Mouse (Mus musculus): Measurements from ENCODE around the gene Smarcal1. TPM values are rescaled to one million over a fixed set of nuclear protein-coding genes. Genes with fewer than 3 reads are reported as not detected.

The Smarcal1 gene
- polyA plus RNA-seq, 1 experiment from 2014 or later = 34.1 TPM

GRCm38 (mm10) chr1:72564334-72564962 is 18.6 kb upstream of the Smarcal1 start:
- H3K27ac ChIP-seq (ENCODE audit: low read depth, low read length) = no peak overlapping the region
- H3K9ac ChIP-seq (ENCODE audit: low read length) = no peak overlapping the region
- H3K4me1 ChIP-seq (replicated peaks; ENCODE audit: control insufficient read depth, insufficient read depth, low read length) = no peaks in the 10 kb centered on the region
- no peaks in the 10 kb centered on the region for H3K9me3 ChIP-seq (ENCODE audit: control insufficient read depth, low read length)
- no peak for DNase-seq (ENCODE audit: low spot score)
- H3K4me2 ChIP-seq (ENCODE audit: low read depth, low read length, severe bottlenecking) = no peak overlapping the region
- no peak for ATAC-seq (replicated peaks; ENCODE audit: low FRiP score)
- no peaks in the 10 kb centered on the region for H3K27me3 ChIP-seq (ENCODE audit: control insufficient read depth, insufficient read depth, low read length)
- no peaks in the 10 kb centered on the region for H3K36me3 ChIP-seq (ENCODE audit: control insufficient read depth, insufficient read depth, low read length)
- H3K4me3 ChIP-seq (ENCODE audit: low read depth, low read length) = no peak overlapping the region
- WGBS = 86% methylated on average over 6 of the region's 6 CpGs

GRCm38 (mm10) chr1:72567056-72567455 is 16.0 kb upstream of the Smarcal1 start:
- H3K4me1 ChIP-seq (replicated peaks; ENCODE audit: control insufficient read depth, insufficient read depth, low read length) = no peaks in the 10 kb centered on the region
- no peak overlapping the region for H3K9ac ChIP-seq (ENCODE audit: low read length)
- no peak overlapping the region for H3K4me2 ChIP-seq (ENCODE audit: low read depth, low read length, severe bottlenecking)
- DNase-seq (ENCODE audit: low spot score) = no peak
- no peaks in the 10 kb centered on the region for H3K36me3 ChIP-seq (ENCODE audit: control insufficient read depth, insufficient read depth, low read length)
- WGBS = 30% methylated on average over 9 of the region's 9 CpGs
- no peak overlapping the region for H3K4me3 ChIP-seq (ENCODE audit: low read depth, low read length)
- H3K9me3 ChIP-seq (ENCODE audit: control insufficient read depth, low read length) = no peaks in the 10 kb centered on the region
- no peak overlapping the region for H3K27ac ChIP-seq (ENCODE audit: low read depth, low read length)
- H3K27me3 ChIP-seq (ENCODE audit: control insufficient read depth, insufficient read depth, low read length) = no peaks in the 10 kb centered on the region
- ATAC-seq (replicated peaks; ENCODE audit: low FRiP score) = no peak

GRCm38 (mm10) chr1:72568725-72569124 is 14.3 kb upstream of the Smarcal1 start:
- Histone ChIP-seq H3K4me2 (ENCODE audit: low read depth, low read length, severe bottlenecking) (no peak overlapping the region), H3K27ac (ENCODE audit: low read depth, low read length) (no peak overlapping the region), H3K4me3 (ENCODE audit: low read depth, low read length) (no peak overlapping the region), H3K9me3 (ENCODE audit: control insufficient read depth, low read length) (no peaks in the 10 kb centered on the region), H3K27me3 (ENCODE audit: control insufficient read depth, insufficient read depth, low read length) (no peaks in the 10 kb centered on the region), H3K4me1 (replicated peaks; ENCODE audit: control insufficient read depth, insufficient read depth, low read length) (no peaks in the 10 kb centered on the region), H3K9ac (ENCODE audit: low read length) (no peak overlapping the region), H3K36me3 (ENCODE audit: control insufficient read depth, insufficient read depth, low read length) (no peaks in the 10 kb centered on the region)
- WGBS = 92% methylated on average over 8 of the region's 8 CpGs
- DNase-seq (ENCODE audit: low spot score) (no peak), ATAC-seq (replicated peaks; ENCODE audit: low FRiP score) (no peak)

DNA sequence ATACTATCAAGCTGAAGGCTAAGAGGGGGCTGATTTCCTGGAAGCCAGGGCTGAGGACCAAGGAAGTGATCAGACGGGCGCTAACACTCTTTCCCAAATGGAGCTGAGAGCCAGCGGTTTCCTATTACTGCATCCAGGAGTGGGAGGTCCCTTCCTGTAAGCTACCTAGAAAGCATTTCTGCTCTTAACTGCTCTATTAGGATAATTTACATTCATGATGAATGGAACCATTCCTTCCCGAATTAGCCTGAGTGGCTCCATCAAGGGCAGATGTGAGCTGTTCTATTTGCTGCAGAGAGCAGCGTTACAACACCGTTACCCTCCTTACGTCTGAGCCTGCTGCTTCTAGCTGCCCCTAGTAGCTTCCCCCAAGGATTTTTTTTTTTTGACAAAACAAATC is 9.0 kb upstream of the Smarcal1 start:
- 83% methylated on average over 7 of the region's 7 CpGs for WGBS
- no peak overlapping the region for H3K9ac ChIP-seq (ENCODE audit: low read length)
- H3K4me1 ChIP-seq (replicated peaks; ENCODE audit: control insufficient read depth, insufficient read depth, low read length) = peaks cover 10% of the 10 kb centered on the region
- no peak overlapping the region for H3K4me2 ChIP-seq (ENCODE audit: low read depth, low read length, severe bottlenecking)
- no peaks in the 10 kb centered on the region for H3K9me3 ChIP-seq (ENCODE audit: control insufficient read depth, low read length)
- H3K4me3 ChIP-seq (ENCODE audit: low read depth, low read length) = no peak overlapping the region
- no peak for ATAC-seq (replicated peaks; ENCODE audit: low FRiP score)
- DNase-seq (ENCODE audit: low spot score) = no peak
- H3K27ac ChIP-seq (ENCODE audit: low read depth, low read length) = no peak overlapping the region
- no peaks in the 10 kb centered on the region for H3K36me3 ChIP-seq (ENCODE audit: control insufficient read depth, insufficient read depth, low read length)
- H3K27me3 ChIP-seq (ENCODE audit: control insufficient read depth, insufficient read depth, low read length) = no peaks in the 10 kb centered on the region

DNA sequence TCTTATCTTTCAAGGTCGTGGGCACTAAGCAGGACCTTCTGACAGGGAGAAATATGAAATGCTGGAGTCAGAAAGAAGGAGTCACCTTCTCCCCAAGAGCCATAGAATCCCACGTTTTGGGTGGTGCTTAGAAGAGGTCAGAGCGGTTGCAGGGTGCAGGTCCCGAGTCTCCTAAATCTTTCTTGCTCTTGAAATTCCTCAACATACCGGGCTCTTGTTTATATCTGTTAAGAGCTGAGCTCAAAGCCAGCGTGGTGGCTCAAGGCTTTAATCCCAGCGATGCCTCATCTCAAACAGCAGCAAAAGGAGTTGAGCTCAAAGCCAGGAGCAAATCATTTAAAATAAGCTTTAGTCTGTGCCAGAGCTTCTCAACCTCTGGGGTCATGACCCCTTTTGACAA is 8.4 kb upstream of the Smarcal1 start:
- WGBS = 59% methylated on average over 7 of the region's 7 CpGs
- no peak for DNase-seq (ENCODE audit: low spot score)
- H3K4me3 ChIP-seq (ENCODE audit: low read depth, low read length) = no peak overlapping the region

GRCm38 (mm10) chr1:72575121-72575520 is 7.9 kb upstream of the Smarcal1 start:
- Histone ChIP-seq H3K36me3 (ENCODE audit: control insufficient read depth, insufficient read depth, low read length) (no peaks in the 10 kb centered on the region), H3K27me3 (ENCODE audit: control insufficient read depth, insufficient read depth, low read length) (no peaks in the 10 kb centered on the region), H3K4me3 (ENCODE audit: low read depth, low read length) (no peak overlapping the region), H3K9me3 (ENCODE audit: control insufficient read depth, low read length) (no peaks in the 10 kb centered on the region), H3K27ac (ENCODE audit: low read depth, low read length) (no peak overlapping the region), H3K9ac (ENCODE audit: low read length) (no peak overlapping the region), H3K4me1 (replicated peaks; ENCODE audit: control insufficient read depth, insufficient read depth, low read length) (peaks cover 10% of the 10 kb centered on the region), H3K4me2 (ENCODE audit: low read depth, low read length, severe bottlenecking) (no peak overlapping the region)
- ATAC-seq (replicated peaks; ENCODE audit: low FRiP score) (no peak), DNase-seq (ENCODE audit: low spot score) (no peak)
- 61% methylated on average over 4 of the region's 4 CpGs for WGBS

More for the DNA sequence above, 8.4 kb upstream of the Smarcal1 start:
- Histone ChIP-seq H3K9me3 (ENCODE audit: control insufficient read depth, low read length) (no peaks in the 10 kb centered on the region), H3K9ac (ENCODE audit: low read length) (no peak overlapping the region), H3K27me3 (ENCODE audit: control insufficient read depth, insufficient read depth, low read length) (no peaks in the 10 kb centered on the region), H3K36me3 (ENCODE audit: control insufficient read depth, insufficient read depth, low read length) (no peaks in the 10 kb centered on the region), H3K27ac (ENCODE audit: low read depth, low read length) (no peak overlapping the region), H3K4me2 (ENCODE audit: low read depth, low read length, severe bottlenecking) (no peak overlapping the region), H3K4me1 (replicated peaks; ENCODE audit: control insufficient read depth, insufficient read depth, low read length) (peaks cover 10% of the 10 kb centered on the region)
- ATAC-seq (replicated peaks; ENCODE audit: low FRiP score) = no peak

DNA sequence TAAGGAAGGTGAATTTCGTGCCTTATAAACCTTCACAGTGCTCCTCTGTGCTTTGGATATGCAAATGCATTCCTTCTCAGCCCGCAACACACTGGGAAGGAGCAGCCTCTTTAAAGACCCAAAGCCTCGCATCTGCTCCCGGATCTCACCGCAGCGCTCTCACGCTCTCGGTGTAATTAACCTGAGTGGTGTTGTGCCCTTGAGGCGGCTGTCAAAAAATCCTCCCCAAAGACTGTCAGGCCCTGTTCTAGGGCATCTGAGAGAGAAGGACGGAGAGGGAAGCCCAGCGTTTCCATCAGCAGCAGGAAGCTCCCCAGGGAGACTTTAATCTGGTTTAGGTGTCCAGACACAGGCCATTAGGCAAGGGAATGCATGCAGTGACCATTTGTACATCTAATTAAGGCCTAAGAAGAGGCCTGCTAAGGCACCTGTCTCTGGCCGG is 5.5 kb upstream of the Smarcal1 start:
- Histone ChIP-seq H3K36me3 (ENCODE audit: control insufficient read depth, insufficient read depth, low read length) (no peaks in the 10 kb centered on the region), H3K9me3 (ENCODE audit: control insufficient read depth, low read length) (no peaks in the 10 kb centered on the region), H3K9ac (ENCODE audit: low read length) (0 out of 2 replicates have a peak overlapping the region, but pooled peaks have one; percentile 17), H3K27ac (ENCODE audit: low read depth, low read length) (no peak overlapping the region), H3K27me3 (ENCODE audit: control insufficient read depth, insufficient read depth, low read length) (no peaks in the 10 kb centered on the region), H3K4me1 (replicated peaks; ENCODE audit: control insufficient read depth, insufficient read depth, low read length) (peaks cover 10% of the 10 kb centered on the region), H3K4me2 (ENCODE audit: low read depth, low read length, severe bottlenecking) (peak overlapping the region; percentile 41), H3K4me3 (ENCODE audit: low read depth, low read length) (no peak overlapping the region)
- DNase-seq (ENCODE audit: low spot score) = no peak
- WGBS = 2% methylated on average over 12 of the region's 12 CpGs
- ATAC-seq (replicated peaks; ENCODE audit: low FRiP score) = peak; percentile 36; the same call in 1 of the 2 replicates

DNA sequence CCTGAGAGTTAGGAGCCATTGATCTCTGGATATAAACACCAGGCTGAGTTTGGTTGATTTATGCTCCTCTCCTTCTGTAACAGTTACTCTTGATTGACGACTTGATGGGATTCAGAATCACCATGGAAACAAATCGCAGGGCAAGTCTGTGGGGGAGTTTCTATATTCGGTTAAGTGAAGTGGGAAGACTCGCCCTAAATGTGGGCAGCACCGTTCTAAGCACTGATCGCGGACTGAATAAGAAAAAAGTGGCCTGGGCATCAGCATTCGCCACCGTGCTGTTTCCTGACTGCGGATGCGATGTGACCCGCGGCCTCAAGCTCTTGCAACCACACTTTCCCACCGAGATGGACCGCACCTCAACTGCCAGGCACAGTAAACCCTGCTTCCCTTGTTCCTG is 4.7 kb upstream of the Smarcal1 start:
- 30% methylated on average over 15 of the region's 15 CpGs for WGBS
- H3K27ac ChIP-seq (ENCODE audit: low read depth, low read length) = no peak overlapping the region
- no peak for ATAC-seq (replicated peaks; ENCODE audit: low FRiP score)
- peak overlapping the region; percentile 12; the same call in 1 of the 2 replicates for H3K4me2 ChIP-seq (ENCODE audit: low read depth, low read length, severe bottlenecking)
- H3K9ac ChIP-seq (ENCODE audit: low read length) = 0 out of 2 replicates have a peak overlapping the region, but pooled peaks have one; percentile 20
- H3K4me1 ChIP-seq (replicated peaks; ENCODE audit: control insufficient read depth, insufficient read depth, low read length) = peaks cover 10% of the 10 kb centered on the region
- H3K27me3 ChIP-seq (ENCODE audit: control insufficient read depth, insufficient read depth, low read length) = no peaks in the 10 kb centered on the region
- no peak for DNase-seq (ENCODE audit: low spot score)
- H3K9me3 ChIP-seq (ENCODE audit: control insufficient read depth, low read length) = no peaks in the 10 kb centered on the region
- no peak overlapping the region for H3K4me3 ChIP-seq (ENCODE audit: low read depth, low read length)
- no peaks in the 10 kb centered on the region for H3K36me3 ChIP-seq (ENCODE audit: control insufficient read depth, insufficient read depth, low read length)

- H3K36me3 ChIP-seq (ENCODE audit: control insufficient read depth, insufficient read depth, low read length) = no peaks in the 10 kb centered on the region
- H3K27ac ChIP-seq (ENCODE audit: low read depth, low read length) = no peak overlapping the region
- ATAC-seq (replicated peaks; ENCODE audit: low FRiP score) (no peak), DNase-seq (ENCODE audit: low spot score) (no peak)
- H3K4me3 ChIP-seq (ENCODE audit: low read depth, low read length) = no peak overlapping the region
- no peaks in the 10 kb centered on the region for H3K9me3 ChIP-seq (ENCODE audit: control insufficient read depth, low read length)
- H3K9ac ChIP-seq (ENCODE audit: low read length) = no peak overlapping the region
- H3K27me3 ChIP-seq (ENCODE audit: control insufficient read depth, insufficient read depth, low read length) = no peaks in the 10 kb centered on the region
- peaks cover 10% of the 10 kb centered on the region for H3K4me1 ChIP-seq (replicated peaks; ENCODE audit: control insufficient read depth, insufficient read depth, low read length)
- whole genome bisulfite sequencing = 19% methylated on average over 4 of the region's 4 CpGs
- peak overlapping the region; percentile 12; the same call in 1 of the 2 replicates for H3K4me2 ChIP-seq (ENCODE audit: low read depth, low read length, severe bottlenecking)
Measured at GRCm38 (mm10) chr1:72578806-72579205, 4.2 kb upstream of the Smarcal1 start.
